Mouse (Mus musculus): ENCODE data around the gene Zfp654. TPM values are rescaled to one million over a fixed set of nuclear protein-coding genes. Genes with fewer than 3 reads are reported as not detected.

Zfp654 gene
- total and polyA plus RNA-seq, 3 experiments: 6.5 to 22.6 (median 7.1) TPM

DNA sequence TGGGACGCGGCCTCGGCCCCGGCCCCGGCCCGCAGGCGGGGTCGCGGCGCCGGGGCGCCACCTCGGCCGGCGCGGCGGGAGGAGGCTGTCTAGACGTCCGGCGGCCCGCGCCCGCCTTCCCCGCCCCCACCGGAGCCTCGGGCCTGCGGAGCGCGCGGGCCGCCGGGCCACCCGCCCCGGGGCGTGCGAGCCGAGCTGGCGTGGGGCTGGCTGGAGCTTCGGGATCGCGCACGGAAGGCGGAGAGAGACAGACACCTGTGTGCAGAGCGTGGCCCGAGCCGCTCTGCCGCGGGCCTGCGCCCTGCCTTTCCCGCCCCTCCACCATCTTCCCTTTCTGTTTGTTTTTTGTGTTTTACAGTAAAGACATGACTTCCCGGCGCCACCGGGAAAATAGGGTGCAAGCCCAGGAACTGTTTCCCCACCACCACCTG, 1.0 kb upstream of the Zfp654 start:
- in situ Hi-C loops (cut with MboI; ENCODE audit: low pct_ligation_motif_present, low pct_unique_long_range_greater_than_20kb, low sequenced_read_pairs): no loop called here
- peaks cover 19 to 38% of the 10 kb centered on the region in 2 experiments for H3K36me3 ChIP-seq (replicated peaks in 1 of 2; ENCODE audit: control insufficient read depth in 1 of 2, insufficient read depth in 1 of 2, low read length in 1 of 2)
- TF ChIP-seq BHLHE40 (IDR thresholded peaks at IDR 0.05; ENCODE audit: low read depth, low read length) (no peak), POLR2AphosphoS2 (IDR thresholded peaks at IDR 0.05; ENCODE audit: low read depth, low read length) (no peak), PAX5 (IDR thresholded peaks at IDR 0.05; ENCODE audit: low read length) (no peak), MEF2A (IDR thresholded peaks at IDR 0.05; ENCODE audit: borderline replicate concordance, low read depth, low read length) (no peak; the same call in 1 of the 2 replicates), IRF4 (IDR thresholded peaks at IDR 0.05; ENCODE audit: low read depth, low read length) (no peak), EP300 (IDR thresholded peaks at IDR 0.05; ENCODE audit: low read length) (no peak), MXI1 (IDR thresholded peaks at IDR 0.05; ENCODE audit: low read depth, low read length) (no peak), MYC (IDR thresholded peaks at IDR 0.05; ENCODE audit: low read depth, low read length) (no peak)
- dilution Hi-C loops (cut with MboI; ENCODE audit: extremely low pct_ligation_motif_present, extremely low pct_unique_long_range_greater_than_20kb, low sequenced_read_pairs): no loop called here
- H3K27me3 ChIP-seq (replicated peaks): no peaks in the 10 kb centered on the region
- peak overlapping the region; percentile 94 for H3K9ac ChIP-seq (ENCODE audit: insufficient read depth, low read depth)
- H3K79me2 ChIP-seq (replicated peaks; ENCODE audit: control insufficient read depth, extremely low read depth, insufficient read depth, poor library complexity, severe bottlenecking): peaks cover 45% of the 10 kb centered on the region
- peaks cover 2 to 31% of the 10 kb centered on the region in 2 experiments; a peak in 3 of 4 replicates for H3K4me1 ChIP-seq (ENCODE audit: control insufficient read depth in 1 of 2, insufficient read depth in 2 of 2)
- H3K4me2 ChIP-seq (ENCODE audit: insufficient read depth, low read depth, poor library complexity, severe bottlenecking): peak overlapping the region; percentile 95; the same call in 1 of the 2 replicates
- peak overlapping the region; percentile 83 for H3K27ac ChIP-seq (ENCODE audit: insufficient read depth, low read depth)
- DNase-seq (ENCODE audit: extremely low read depth): peak; percentile 23
- H3K4me3 ChIP-seq (replicated peaks in 1 of 3; ENCODE audit: low read depth in 2 of 3, low read length in 2 of 3, poor library complexity in 1 of 3): peak overlapping the region; percentile 61 to 95 (median 67)
- no peaks in the 10 kb centered on the region for H3K9me3 ChIP-seq (replicated peaks; ENCODE audit: low read length)

DNA sequence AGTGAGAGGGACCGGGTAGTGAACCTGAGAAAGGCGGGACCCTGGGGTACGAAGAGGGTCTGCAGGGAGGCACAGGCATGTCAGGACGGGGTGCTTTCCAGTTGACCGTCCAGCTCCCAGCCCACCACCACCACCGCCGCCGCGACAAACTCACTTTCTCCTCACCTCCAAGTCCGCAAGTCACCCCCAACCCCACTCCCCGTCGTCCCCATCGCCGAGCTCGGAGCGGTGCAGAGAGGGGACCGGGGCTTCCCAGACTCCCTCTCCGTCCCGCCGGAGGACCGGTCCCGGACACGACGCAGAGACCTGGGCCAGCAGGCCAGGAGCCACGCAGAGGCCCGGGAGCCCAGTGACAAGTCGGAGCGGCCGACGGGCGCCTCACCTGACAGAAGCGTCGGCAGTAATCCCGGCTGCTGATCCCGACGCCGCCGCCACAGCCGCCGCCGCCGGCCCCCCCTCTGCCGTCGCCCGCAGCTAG, 328 bp downstream of the Zfp654 start:
- in situ Hi-C loops (cut with MboI; ENCODE audit: low pct_ligation_motif_present, low pct_unique_long_range_greater_than_20kb, low sequenced_read_pairs): no loop called here
- DNase-seq (ENCODE audit: extremely low read depth): no peak
- peak overlapping the region; percentile 61 to 95 (median 62) for H3K4me3 ChIP-seq (replicated peaks in 1 of 3; ENCODE audit: low read depth in 2 of 3, low read length in 2 of 3, poor library complexity in 1 of 3)
- H3K9me3 ChIP-seq (replicated peaks; ENCODE audit: low read length): no peaks in the 10 kb centered on the region
- H3K79me2 ChIP-seq (replicated peaks; ENCODE audit: control insufficient read depth, extremely low read depth, insufficient read depth, poor library complexity, severe bottlenecking): peaks cover 45% of the 10 kb centered on the region
- peak overlapping the region; percentile 67 for H3K4me2 ChIP-seq (ENCODE audit: insufficient read depth, low read depth, poor library complexity, severe bottlenecking)
- peaks cover 15 to 27% of the 10 kb centered on the region in 2 experiments for H3K36me3 ChIP-seq (replicated peaks in 1 of 2; ENCODE audit: control insufficient read depth in 1 of 2, insufficient read depth in 1 of 2, low read length in 1 of 2)
- peaks cover 2 to 34% of the 10 kb centered on the region in 2 experiments; a peak in 3 of 4 replicates for H3K4me1 ChIP-seq (ENCODE audit: control insufficient read depth in 1 of 2, insufficient read depth in 2 of 2)
- peak overlapping the region; percentile 50 for H3K27ac ChIP-seq (ENCODE audit: insufficient read depth, low read depth)
- H3K9ac ChIP-seq (ENCODE audit: insufficient read depth, low read depth): peak overlapping the region; percentile 83
- TF ChIP-seq ZKSCAN1 (IDR thresholded peaks at IDR 0.05; ENCODE audit: borderline replicate concordance, low read depth, low read length) (no peak), MAX (IDR thresholded peaks at IDR 0.05; ENCODE audit: low read length) (no peak), NRF1 (IDR thresholded peaks at IDR 0.05; ENCODE audit: low read depth, low read length) (no peak), POLR2AphosphoS2 (IDR thresholded peaks at IDR 0.05; ENCODE audit: low read depth, low read length) (no peak), ZMIZ1 (IDR thresholded peaks at IDR 0.05; ENCODE audit: low read depth, low read length) (no peak), NELFE (IDR thresholded peaks at IDR 0.05; ENCODE audit: low read depth, low read length) (no peak), JUN (IDR thresholded peaks at IDR 0.05; ENCODE audit: insufficient read depth, low read depth, low read length) (no peak), MAFK (IDR thresholded peaks at IDR 0.05; ENCODE audit: insufficient replicate concordance, low read length) (no peak), ETS1 (conservative IDR thresholded peaks at IDR 0.05; ENCODE audit: low read depth, low read length) (no peak), SIN3A (IDR thresholded peaks at IDR 0.05; ENCODE audit: low read length) (no peak)
- H3K27me3 ChIP-seq (replicated peaks): no peaks in the 10 kb centered on the region
- dilution Hi-C loops (cut with MboI; ENCODE audit: extremely low pct_ligation_motif_present, extremely low pct_unique_long_range_greater_than_20kb, low sequenced_read_pairs): no loop called here
